Mouse (Mus musculus) liver, adult 2 months (tissue): Measurements from ENCODE around the gene Spg21.

Experiments used
- CTCF ChIP-seq: fragments of 200-500 bp; IDR thresholded peaks from 2 replicates; pipeline ENCODE4 v1.5.1; 2011; ENCODE audit warnings: low read depth, low read length, control low read depth
- POLR2A ChIP-seq: fragments of 200-500 bp; IDR thresholded peaks from 2 replicates; pipeline ENCODE4 v1.6.1; 2011; ENCODE audit warnings: low read length, control low read depth; ENCODE audit not compliant: insufficient read depth; ENCODE audit errors: extremely low read depth

DNA sequence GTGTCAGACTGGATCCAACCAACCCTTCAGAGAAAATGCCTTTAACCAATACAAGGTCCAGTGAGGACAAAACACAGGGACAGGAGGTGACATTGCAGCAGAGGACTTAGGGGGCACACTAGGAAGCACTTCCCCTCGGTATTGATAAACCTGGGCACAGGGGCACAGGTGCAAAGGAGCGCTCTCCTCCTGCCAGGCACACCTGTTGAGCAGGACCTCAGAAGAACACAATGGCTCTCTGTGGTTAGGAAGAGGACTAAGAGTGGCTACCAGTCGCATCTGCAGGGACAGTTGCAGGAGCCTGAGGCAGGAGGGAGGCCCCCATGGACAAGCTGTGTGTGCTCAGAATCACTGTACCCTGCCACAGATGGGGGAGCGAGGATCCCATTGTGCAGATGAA lies 75.7 kb downstream of the Spg21 start:
- no peak for TF ChIP-seq CTCF
- no peak for TF ChIP-seq POLR2A
